Mouse (Mus musculus): ENCODE data around the gene Iqcd. TPM values are rescaled to one million over a fixed set of nuclear protein-coding genes. Genes with fewer than 3 reads are reported as not detected.
A peak's percentile ranks its signal among the peaks of the same experiment; 100 is the strongest.

The Iqcd gene
- polyA plus RNA-seq, 1 experiment from 2014 or later: 2.0 TPM

DNA sequence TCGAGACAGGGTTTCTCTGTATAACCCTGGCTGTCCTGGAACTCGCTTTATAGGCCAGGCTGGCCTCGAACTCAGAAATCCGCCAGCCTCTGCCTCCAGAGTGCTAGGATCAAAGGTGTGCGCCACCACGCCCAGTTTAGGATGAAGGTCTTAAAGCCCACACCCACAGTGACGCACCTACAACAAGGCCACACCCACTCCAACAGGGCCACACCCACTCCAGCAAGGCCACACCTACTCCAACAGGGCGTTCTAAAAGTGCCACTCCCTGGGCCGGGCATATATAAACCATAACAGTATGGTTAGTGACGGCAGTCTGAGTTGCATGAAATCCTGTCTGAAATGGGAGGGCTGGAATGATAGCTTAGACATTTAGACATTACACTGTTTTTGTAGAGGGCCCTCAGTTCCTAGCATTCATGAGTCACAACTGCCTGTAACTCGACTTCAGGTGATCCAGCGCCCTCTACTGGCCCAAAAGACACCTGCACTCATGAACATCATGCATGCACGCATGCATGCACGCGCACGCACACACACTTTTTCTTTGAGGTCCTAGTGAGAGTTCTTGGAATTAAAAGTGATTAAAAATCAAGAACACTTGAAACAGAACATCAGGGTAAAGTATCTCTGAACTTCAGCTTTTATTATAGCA is 1.7 kb downstream of the Iqcd start:
- H3K4me2 ChIP-seq: no peak overlapping the region
- no peak overlapping the region for H3K9ac ChIP-seq
- ATAC-seq: no peak
- H3K4me3 ChIP-seq: no peak overlapping the region
- WGBS (ENCODE audit: insufficient replicate concordance): 68% methylated on average over 16 of the region's 16 CpGs
- peaks cover 8% of the 10 kb centered on the region; the same call in 1 of the 2 replicates for H3K9me3 ChIP-seq (replicated peaks)
- peaks cover 50% of the 10 kb centered on the region for H3K4me1 ChIP-seq
- H3K27me3 ChIP-seq (replicated peaks): no peaks in the 10 kb centered on the region
- H3K36me3 ChIP-seq: no peaks in the 10 kb centered on the region
- H3K27ac ChIP-seq: peak overlapping the region; percentile 51

- no peak overlapping the region for H3K27ac ChIP-seq
- ATAC-seq: no peak
- no peak overlapping the region for H3K9ac ChIP-seq
- no peak overlapping the region for H3K4me2 ChIP-seq
- H3K4me3 ChIP-seq: no peak overlapping the region
- H3K9me3 ChIP-seq (replicated peaks): peaks cover 8% of the 10 kb centered on the region; the same call in 1 of the 2 replicates
- 61% methylated on average over 7 of the region's 7 CpGs for WGBS (ENCODE audit: insufficient replicate concordance)
- H3K36me3 ChIP-seq: no peaks in the 10 kb centered on the region
- peaks cover 47% of the 10 kb centered on the region for H3K4me1 ChIP-seq
- H3K27me3 ChIP-seq (replicated peaks): no peaks in the 10 kb centered on the region
Observed at GRCm38 (mm10) chr5:120592141-120592540, 3.3 kb downstream of the Iqcd start.

GRCm38 (mm10) chr5:120594485-120594884 is 5.7 kb downstream of the Iqcd start:
- ATAC-seq: no peak
- Histone ChIP-seq H3K4me2 (no peak overlapping the region), H3K27ac (no peak overlapping the region), H3K4me3 (no peak overlapping the region), H3K36me3 (no peaks in the 10 kb centered on the region), H3K9ac (no peak overlapping the region), H3K4me1 (peaks cover 48% of the 10 kb centered on the region), H3K9me3 (replicated peaks) (peaks cover 8% of the 10 kb centered on the region; the same call in 1 of the 2 replicates), H3K27me3 (replicated peaks) (no peaks in the 10 kb centered on the region)
- 81% methylated on average over 6 of the region's 6 CpGs for WGBS (ENCODE audit: insufficient replicate concordance)

- Histone ChIP-seq H3K27ac (peak overlapping the region; percentile 90), H3K4me2 (peak overlapping the region; percentile 58), H3K9ac (peak overlapping the region; percentile 58), H3K4me1 (peaks cover 56% of the 10 kb centered on the region), H3K36me3 (no peaks in the 10 kb centered on the region), H3K9me3 (replicated peaks) (no peaks in the 10 kb centered on the region), H3K4me3 (no peak overlapping the region), H3K27me3 (replicated peaks) (no peaks in the 10 kb centered on the region)
- 28% methylated on average over 6 of the region's 6 CpGs for WGBS (ENCODE audit: insufficient replicate concordance)
- peak; percentile 95 for ATAC-seq
Observed at GRCm38 (mm10) chr5:120599625-120600024, 10.8 kb downstream of the Iqcd start.

DNA sequence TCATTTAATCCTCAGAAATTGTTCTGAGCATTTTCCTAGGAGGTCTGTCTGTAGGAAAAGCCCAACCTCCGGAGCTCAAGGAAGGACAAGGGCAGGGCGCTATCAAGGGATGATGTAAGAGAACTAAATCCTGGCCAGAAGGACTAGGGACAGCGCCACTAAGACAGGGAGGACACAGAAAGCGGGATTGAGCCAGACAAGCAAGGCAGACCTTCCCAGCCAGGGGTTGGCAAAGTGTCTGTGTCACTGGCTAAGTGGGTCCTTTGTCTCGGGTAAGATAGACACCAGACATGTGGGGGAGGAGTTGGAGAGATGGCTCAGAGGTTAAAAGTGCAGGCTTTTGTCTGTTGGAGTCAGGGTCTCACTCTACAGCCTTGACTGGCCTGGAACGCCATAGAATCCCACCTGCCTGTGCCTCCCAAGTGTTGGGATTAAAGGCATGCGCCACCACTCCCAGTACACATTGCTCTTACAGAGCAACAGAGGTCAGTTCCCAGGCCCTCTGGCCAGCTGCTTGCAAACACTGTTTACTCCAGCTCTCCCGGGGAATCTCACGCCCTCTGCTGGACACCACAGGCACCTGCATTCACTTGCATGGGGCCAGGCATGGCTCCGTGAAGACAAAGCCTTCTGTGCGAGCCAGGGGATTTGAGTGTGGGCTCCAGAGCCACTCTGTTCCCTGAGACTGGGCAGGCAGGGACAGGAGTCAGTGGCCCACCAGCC is 12.3 kb downstream of the Iqcd start:
- H3K9me3 ChIP-seq (replicated peaks): no peaks in the 10 kb centered on the region
- peak overlapping the region; percentile 90 for H3K27ac ChIP-seq

DNA sequence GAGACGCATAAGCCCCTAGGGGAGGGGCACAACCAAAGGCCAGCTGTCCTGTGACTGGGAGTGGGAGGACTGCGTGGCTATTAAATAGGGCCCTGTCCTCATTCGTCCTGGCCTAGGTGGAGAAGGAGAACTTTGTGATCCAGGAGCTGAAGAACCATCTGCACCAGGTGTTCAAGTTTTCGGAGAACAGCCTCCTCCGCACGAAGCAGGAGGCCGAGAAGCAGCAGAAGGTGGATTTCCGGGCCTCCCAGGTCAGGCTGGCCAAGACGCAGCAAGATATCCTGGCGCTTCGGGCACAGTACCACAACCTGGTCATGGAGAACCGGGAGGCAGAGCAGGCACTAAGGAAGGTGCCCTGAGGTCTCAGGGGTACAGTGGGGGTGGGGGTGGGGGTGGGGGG is 13.4 kb downstream of the Iqcd start:
- peaks cover 59% of the 10 kb centered on the region for H3K4me1 ChIP-seq
- H3K9ac ChIP-seq: no peak overlapping the region
- ATAC-seq: no peak
- H3K27ac ChIP-seq: no peak overlapping the region
- no peaks in the 10 kb centered on the region for H3K27me3 ChIP-seq (replicated peaks)
- H3K4me3 ChIP-seq: no peak overlapping the region
- 84% methylated on average over 12 of the region's 12 CpGs for WGBS (ENCODE audit: insufficient replicate concordance)
- no peaks in the 10 kb centered on the region for H3K36me3 ChIP-seq
- no peaks in the 10 kb centered on the region for H3K9me3 ChIP-seq (replicated peaks)
- no peak overlapping the region for H3K4me2 ChIP-seq

More for the DNA sequence above, 12.3 kb downstream of the Iqcd start:
- Histone ChIP-seq H3K4me2 (peak overlapping the region; percentile 58; the same call in 1 of the 2 replicates), H3K9ac (peak overlapping the region; percentile 25; the same call in 1 of the 2 replicates), H3K27me3 (replicated peaks) (no peaks in the 10 kb centered on the region), H3K36me3 (no peaks in the 10 kb centered on the region), H3K4me3 (no peak overlapping the region), H3K4me1 (peaks cover 59% of the 10 kb centered on the region)
- 56% methylated on average over 11 of the region's 11 CpGs for WGBS (ENCODE audit: insufficient replicate concordance)
- ATAC-seq: no peak

GRCm38 (mm10) chr5:120603515-120603914 is 14.7 kb downstream of the Iqcd start:
- Histone ChIP-seq H3K4me1 (peaks cover 55% of the 10 kb centered on the region), H3K27ac (no peak overlapping the region; the same call in 1 of the 2 replicates), H3K9ac (no peak overlapping the region), H3K36me3 (peaks cover 8% of the 10 kb centered on the region; the same call in 1 of the 2 replicates), H3K27me3 (replicated peaks) (no peaks in the 10 kb centered on the region), H3K9me3 (replicated peaks) (no peaks in the 10 kb centered on the region), H3K4me3 (no peak overlapping the region), H3K4me2 (no peak overlapping the region)
- 74% methylated on average over 7 of the region's 7 CpGs for WGBS (ENCODE audit: insufficient replicate concordance)
- no peak for ATAC-seq

DNA sequence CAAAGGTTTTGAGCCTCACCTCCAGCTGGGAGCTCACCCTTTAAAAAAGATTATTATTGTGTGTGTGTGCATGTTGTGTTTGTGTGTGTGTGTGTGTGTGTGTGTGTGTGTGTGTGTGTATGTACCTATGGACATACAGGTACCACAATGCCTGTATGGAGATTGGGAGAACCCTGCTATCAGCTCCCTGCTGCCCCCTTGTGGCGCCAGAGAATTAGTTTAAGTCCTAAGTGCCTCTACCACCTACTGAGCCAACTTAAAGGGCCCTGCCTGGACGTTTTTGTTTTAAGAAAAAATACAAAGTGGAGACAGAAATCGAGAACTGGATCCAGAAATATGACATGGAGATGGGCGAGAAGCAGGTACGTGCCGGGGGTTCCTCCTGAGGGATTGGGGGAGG is 16.0 kb downstream of the Iqcd start:
- under 1% methylated on average over 6 of the region's 6 CpGs for WGBS (ENCODE audit: insufficient replicate concordance)
- H3K36me3 ChIP-seq: peaks cover 15% of the 10 kb centered on the region
- peak overlapping the region; percentile 49; the same call in 1 of the 2 replicates for H3K9ac ChIP-seq
- peak overlapping the region; percentile 42; the same call in 1 of the 2 replicates for H3K4me3 ChIP-seq
- H3K9me3 ChIP-seq (replicated peaks): no peaks in the 10 kb centered on the region
- H3K27ac ChIP-seq: no peak overlapping the region
- peak overlapping the region; percentile 71 for H3K4me2 ChIP-seq
- peaks cover 42% of the 10 kb centered on the region for H3K4me1 ChIP-seq
- no peaks in the 10 kb centered on the region for H3K27me3 ChIP-seq (replicated peaks)
- peak; percentile 41; the same call in 1 of the 2 replicates for ATAC-seq

GRCm38 (mm10) chr5:120605241-120605661 is 16.4 kb downstream of the Iqcd start:
- Histone ChIP-seq H3K4me3 (peak overlapping the region; percentile 42), H3K9me3 (replicated peaks) (no peaks in the 10 kb centered on the region), H3K4me2 (peak overlapping the region; percentile 71), H3K36me3 (peaks cover 19% of the 10 kb centered on the region), H3K9ac (peak overlapping the region; percentile 49), H3K4me1 (peaks cover 37% of the 10 kb centered on the region), H3K27me3 (replicated peaks) (no peaks in the 10 kb centered on the region), H3K27ac (no peak overlapping the region)
- ATAC-seq: peak; percentile 33; the same call in 1 of the 2 replicates
- 8% methylated on average over 10 of the region's 10 CpGs for WGBS (ENCODE audit: insufficient replicate concordance)

DNA sequence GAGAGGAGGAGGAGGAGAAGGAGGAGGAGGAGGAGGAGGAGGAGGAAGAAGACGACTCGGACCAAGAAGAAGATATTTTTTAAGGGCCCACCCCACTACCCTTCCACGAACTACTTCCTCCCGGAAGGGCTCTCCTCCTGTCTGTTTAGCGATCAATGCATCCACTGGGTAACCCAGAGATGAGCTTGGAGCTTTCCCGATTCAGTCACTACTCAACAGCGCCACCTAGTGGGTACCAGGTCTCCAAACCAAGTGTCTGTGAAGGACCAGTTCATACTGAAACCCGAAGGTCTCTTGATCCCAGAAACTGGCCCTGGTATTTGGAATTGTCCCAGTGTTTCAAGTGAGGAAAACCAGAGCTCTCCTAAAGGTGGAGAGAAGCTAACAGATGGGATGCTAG is 16.9 kb downstream of the Iqcd start:
- H3K9ac ChIP-seq: no peak overlapping the region
- no peaks in the 10 kb centered on the region for H3K27me3 ChIP-seq (replicated peaks)
- 1% methylated on average over 8 of the region's 8 CpGs for WGBS (ENCODE audit: insufficient replicate concordance)
- H3K4me2 ChIP-seq: peak overlapping the region; percentile 71
- ATAC-seq: peak; percentile 63
- no peak overlapping the region for H3K27ac ChIP-seq
- H3K4me3 ChIP-seq: peak overlapping the region; percentile 42
- H3K36me3 ChIP-seq: peaks cover 21% of the 10 kb centered on the region
- no peaks in the 10 kb centered on the region for H3K9me3 ChIP-seq (replicated peaks)
- H3K4me1 ChIP-seq: peaks cover 33% of the 10 kb centered on the region

- no peak overlapping the region for H3K4me3 ChIP-seq
- peaks cover 33% of the 10 kb centered on the region for H3K4me1 ChIP-seq
- WGBS (ENCODE audit: insufficient replicate concordance): 60% methylated on average over 25 of the region's 25 CpGs
- no peaks in the 10 kb centered on the region for H3K9me3 ChIP-seq (replicated peaks)
- ATAC-seq: no peak
- H3K27me3 ChIP-seq (replicated peaks): no peaks in the 10 kb centered on the region
- H3K9ac ChIP-seq: no peak overlapping the region
- peaks cover 24% of the 10 kb centered on the region for H3K36me3 ChIP-seq
- H3K4me2 ChIP-seq: no peak overlapping the region; the same call in 1 of the 2 replicates
- H3K27ac ChIP-seq: no peak overlapping the region
Observed at GRCm38 (mm10) chr5:120606590-120607200, 17.9 kb downstream of the Iqcd start.

DNA sequence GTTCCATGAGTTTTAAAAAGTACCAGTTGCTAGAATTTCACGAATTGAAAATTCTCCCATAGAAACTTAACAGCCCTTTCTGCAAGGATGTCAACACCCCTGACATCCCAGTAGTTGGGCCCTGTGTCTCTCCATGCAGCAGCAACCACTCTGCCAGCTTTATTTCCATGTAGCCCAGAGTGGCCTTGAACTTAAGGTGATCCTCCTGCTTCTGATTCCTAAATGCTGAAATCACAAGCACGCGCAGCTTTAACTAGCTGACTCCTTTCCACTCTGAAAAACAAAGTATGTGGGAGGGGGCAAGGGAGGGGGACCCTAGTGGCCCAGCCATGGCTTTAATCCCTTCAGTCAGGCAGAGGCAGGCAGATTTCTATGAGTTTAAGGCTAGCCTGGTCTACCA is 18.5 kb downstream of the Iqcd start:
- no peak for ATAC-seq
- Histone ChIP-seq H3K9me3 (replicated peaks) (no peaks in the 10 kb centered on the region), H3K27ac (no peak overlapping the region), H3K4me1 (peaks cover 35% of the 10 kb centered on the region), H3K4me2 (no peak overlapping the region), H3K9ac (no peak overlapping the region), H3K36me3 (peaks cover 24% of the 10 kb centered on the region), H3K4me3 (no peak overlapping the region), H3K27me3 (replicated peaks) (no peaks in the 10 kb centered on the region)
- WGBS (ENCODE audit: insufficient replicate concordance): 79% methylated on average over 3 of the region's 3 CpGs

Data from liver, embryonic 12.5 days (tissue).